Mouse (Mus musculus): ENCODE results near the gene Gpr33. TPM values are rescaled to one million over a fixed set of nuclear protein-coding genes. Genes with fewer than 3 reads are reported as not detected.

The Gpr33 gene
- polyA plus RNA-seq, 1 experiment from 2014 or later: not detected

- Histone ChIP-seq H3K36me3 (no peaks in the 10 kb centered on the region), H3K27ac (no peak overlapping the region), H3K27me3 (ENCODE audit: insufficient read depth, poor library complexity, severe bottlenecking) (no peaks in the 10 kb centered on the region), H3K4me3 (no peak overlapping the region), H3K9me3 (peaks cover 4% of the 10 kb centered on the region; the same call in 1 of the 2 replicates), H3K4me1 (replicated peaks) (peaks cover 9% of the 10 kb centered on the region)
- 97% methylated on average over 1 of the region's 1 CpGs for WGBS
- no peak for DNase-seq (ENCODE audit: low spot score)
Observed at GRCm38 (mm10) chr12:51974381-51974780, 53.5 kb downstream of the Gpr33 start.

Other genes with a start within 250 kb of the Gpr33 start
- gene Hectd1, start 198.5 kb downstream of the Gpr33 start, polyA plus RNA-seq (2016; fragmentation: Nextera tagmentation; extraction: Ambion mirVana): 28.1 and 31.1 TPM in 2 replicates
- 10.1 and 12.0 TPM in 2 replicates for gene Heatr5a, start 56.7 kb downstream of the Gpr33 start, polyA plus RNA-seq (2016; fragmentation: Nextera tagmentation; extraction: Ambion mirVana)
- gene Dtd2, start 21.6 kb downstream of the Gpr33 start, polyA plus RNA-seq (2016; fragmentation: Nextera tagmentation; extraction: Ambion mirVana): 24.3 and 25.9 TPM in 2 replicates
- 10.1 and 15.5 TPM in 2 replicates for gene Nubpl, start 69.7 kb upstream of the Gpr33 start, polyA plus RNA-seq (2016; fragmentation: Nextera tagmentation; extraction: Ambion mirVana)

Data from hindbrain, embryonic 10.5 days (tissue).